Mouse (Mus musculus): Measurements from ENCODE around the gene Smim24. TPM values are rescaled to one million over a fixed set of nuclear protein-coding genes. Genes with fewer than 3 reads are reported as not detected.

Gene Smim24
- under 1 TPM in 1 of 2 experiments, not detected in 1; 0.67 TPM for total RNA-seq (2021)
- long read RNA-seq, experiment 1 = 0 reads
- long read RNA-seq, experiment 2 = 0 reads

- DNase-seq = no peak
Observed at GRCm38 (mm10) chr10:81392781-81393185, at the start of gene Smim24. TSS of gene Smim24 (plus strand) at chr10:81393051.

- DNase-seq = no peak
Observed at GRCm38 (mm10) chr10:81344421-81345161, 48.3 kb upstream of the Smim24 start.

GRCm38 (mm10) chr10:81345162-81345534, 47.7 kb upstream of the Smim24 start:
- no peak for DNase-seq

GRCm38 (mm10) chr10:81346453-81347067, 46.3 kb upstream of the Smim24 start:
- no peak for DNase-seq

- no peak for DNase-seq
Observed at GRCm38 (mm10) chr10:81349146-81349545, 43.7 kb upstream of the Smim24 start.

GRCm38 (mm10) chr10:81349961-81350350, 42.9 kb upstream of the Smim24 start:
- DNase-seq = no peak

GRCm38 (mm10) chr10:81350351-81351063, 42.3 kb upstream of the Smim24 start, which contains the start of gene Hmg20b:
TSS of gene Hmg20b (minus strand) at chr10:81350480.
- peak; percentile 99 for DNase-seq

- no peak for DNase-seq
Observed at GRCm38 (mm10) chr10:81351678-81352291, 41.1 kb upstream of the Smim24 start.

GRCm38 (mm10) chr10:81354738-81355477, 37.9 kb upstream of the Smim24 start:
- DNase-seq = no peak

GRCm38 (mm10) chr10:81355533-81355932, 37.3 kb upstream of the Smim24 start:
- no peak for DNase-seq

GRCm38 (mm10) chr10:81356352-81356990, 36.4 kb upstream of the Smim24 start:
- DNase-seq = no peak

- peak; percentile 90 for DNase-seq
Observed at GRCm38 (mm10) chr10:81356991-81357844, 35.6 kb upstream of the Smim24 start, which contains the start of gene Mfsd12. TSS of gene Mfsd12 (plus strand) at chr10:81357491.

GRCm38 (mm10) chr10:81358209-81358608, 34.6 kb upstream of the Smim24 start:
- DNase-seq = no peak

GRCm38 (mm10) chr10:81358841-81359240, 34.0 kb upstream of the Smim24 start:
- DNase-seq = no peak

GRCm38 (mm10) chr10:81360721-81361120, 32.1 kb upstream of the Smim24 start:
- DNase-seq = no peak

GRCm38 (mm10) chr10:81362336-81362949, 30.4 kb upstream of the Smim24 start:
- DNase-seq = no peak

GRCm38 (mm10) chr10:81363436-81364346, 29.2 kb upstream of the Smim24 start:
- DNase-seq = no peak

- DNase-seq = no peak
Observed at GRCm38 (mm10) chr10:81364666-81365065, 28.2 kb upstream of the Smim24 start.

GRCm38 (mm10) chr10:81365073-81365472, 27.8 kb upstream of the Smim24 start:
- DNase-seq = no peak

All from gastrocnemius, postnatal 25 days (tissue).